Mouse (Mus musculus) adrenal gland, adult 8-10 months (tissue): Measurements from ENCODE around the gene Etfa. TPM values are rescaled to one million over a fixed set of nuclear protein-coding genes. Genes with fewer than 3 reads are reported as not detected.

Source experiments
- DNase-seq: peaks from one replicate; pipeline ENCODE4 v3.0.0; 2022
- total RNA-seq, 4 experiments: library from RNA; stranded (reverse); gene quantifications; 2 replicates each; pipeline ENCODE4 v1.2.4; 2022

The Etfa gene
- total RNA-seq, 4 experiments from 2014 or later = 214 to 386 (median 325) TPM

DNA sequence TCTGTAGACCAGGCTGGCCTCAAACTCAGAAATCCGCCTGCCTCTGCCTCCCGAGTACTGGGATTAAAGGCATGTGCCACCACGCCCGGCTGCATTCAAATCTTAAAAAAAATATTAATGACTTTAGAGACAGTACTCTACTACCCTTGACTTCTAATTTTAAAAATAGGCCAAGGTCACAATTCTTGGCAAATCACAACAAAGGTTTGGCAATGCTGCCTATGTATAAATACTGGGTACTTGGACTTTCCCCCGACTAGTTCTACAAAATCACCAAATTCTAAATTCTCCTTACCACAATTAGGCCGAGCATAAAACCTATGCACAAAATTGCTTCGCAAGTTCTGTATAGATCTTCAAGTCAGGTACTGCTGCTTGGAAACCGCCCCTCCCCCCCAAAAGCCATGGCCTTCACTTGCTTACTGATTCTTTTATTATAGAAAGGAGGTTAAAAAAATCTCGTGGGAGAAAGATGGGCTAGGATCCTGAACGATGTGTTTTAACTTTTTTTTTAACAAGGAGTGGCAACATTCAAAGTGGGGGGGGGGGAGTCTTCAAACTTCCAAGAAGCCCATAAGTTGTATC, 1.3 kb downstream of the Etfa start:
- DNase-seq = no peak

DNA sequence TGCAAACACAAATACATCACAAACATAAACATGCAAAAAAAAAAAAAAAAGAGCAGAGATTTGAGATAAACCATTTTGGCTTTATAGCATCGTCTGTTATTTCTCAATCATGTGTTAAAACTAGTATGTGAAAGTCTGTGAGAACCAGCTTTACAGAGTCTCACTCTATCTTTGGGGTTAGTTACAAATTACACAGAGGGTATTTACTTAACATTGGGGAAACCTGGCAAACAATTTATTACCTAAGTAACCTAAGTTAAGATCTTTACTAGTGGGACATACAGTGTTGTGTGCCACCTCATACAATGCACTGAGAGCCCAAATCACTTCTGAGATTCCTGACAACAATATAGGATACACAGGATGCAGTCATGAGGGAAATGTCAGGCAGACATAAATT, 2.3 kb downstream of the Etfa start:
- no peak for DNase-seq

DNA sequence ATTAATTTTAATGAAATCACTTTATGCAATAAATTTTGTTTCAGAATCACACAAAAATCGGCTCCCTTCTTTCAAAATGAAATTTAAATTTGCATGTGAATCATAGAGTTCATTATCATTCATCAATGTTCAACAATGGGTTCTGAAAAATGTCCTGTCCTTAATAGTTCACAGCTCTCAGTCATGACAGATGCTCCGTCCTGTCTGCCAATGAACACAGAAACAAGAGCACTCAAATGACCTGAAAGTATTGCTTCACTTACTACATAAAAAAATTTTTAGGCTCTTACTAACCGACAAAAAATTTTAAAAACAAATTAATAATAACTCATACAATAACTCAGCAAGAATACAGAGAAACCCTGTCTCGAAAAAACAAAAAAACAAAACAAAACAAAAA, 3.3 kb downstream of the Etfa start:
- no peak for DNase-seq

DNA sequence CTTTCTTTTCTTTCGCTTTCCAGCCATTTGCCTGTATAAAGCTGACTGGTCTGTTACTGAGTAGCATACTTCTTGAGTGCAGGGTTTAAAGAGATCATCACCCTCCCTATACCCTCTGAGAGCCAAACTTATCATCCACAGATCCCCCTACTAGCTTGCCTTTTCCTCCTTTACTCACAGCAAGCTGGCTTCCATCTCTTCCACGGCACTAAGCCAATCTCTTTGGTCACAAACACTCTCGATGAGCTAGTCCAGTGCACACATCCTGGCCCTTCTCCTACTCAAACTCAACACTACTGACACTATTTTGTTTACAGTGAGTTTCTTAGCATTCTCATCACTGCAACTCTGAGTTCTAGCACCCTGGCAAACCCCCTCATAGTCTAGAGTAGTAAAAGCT, 4.1 kb downstream of the Etfa start:
- DNase-seq = no peak

DNA sequence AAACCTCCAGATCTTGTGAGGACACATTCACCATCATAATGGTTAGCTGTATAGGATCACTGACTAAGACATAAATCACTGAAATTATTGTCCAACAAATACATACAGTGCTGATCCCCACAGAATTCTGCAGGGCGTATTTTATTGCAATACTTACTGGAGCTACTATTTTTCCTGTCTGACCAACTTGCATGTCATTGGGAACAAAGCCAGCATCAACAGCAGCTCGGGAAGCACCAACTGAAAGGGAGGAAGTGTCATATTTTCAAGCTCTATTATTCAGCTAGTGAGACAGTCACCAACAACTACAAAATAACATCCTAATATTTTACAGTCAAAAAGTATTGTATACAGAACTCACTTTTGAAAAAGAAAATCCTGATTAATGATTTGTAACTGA, 29.9 kb downstream of the Etfa start:
- DNase-seq = no peak

DNA sequence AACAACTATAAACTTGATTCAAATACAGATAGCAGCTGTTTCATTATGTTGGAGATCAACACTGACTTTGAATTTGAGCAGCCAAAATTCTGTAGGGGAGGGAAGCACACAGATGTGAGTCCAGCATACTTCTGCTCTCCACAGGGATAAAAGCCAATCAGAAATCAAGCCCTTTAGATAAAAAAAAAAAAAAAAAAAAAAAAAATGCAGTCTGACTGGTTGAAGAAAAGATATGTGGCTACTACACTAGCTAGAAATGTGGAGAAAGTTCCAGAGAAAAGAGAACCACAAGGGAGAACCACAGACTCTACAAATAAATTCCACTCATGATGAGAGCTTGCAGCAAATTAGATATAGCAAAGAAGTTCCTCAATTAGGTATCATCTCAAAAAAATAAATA, 33.3 kb downstream of the Etfa start:
- no peak for DNase-seq

DNA sequence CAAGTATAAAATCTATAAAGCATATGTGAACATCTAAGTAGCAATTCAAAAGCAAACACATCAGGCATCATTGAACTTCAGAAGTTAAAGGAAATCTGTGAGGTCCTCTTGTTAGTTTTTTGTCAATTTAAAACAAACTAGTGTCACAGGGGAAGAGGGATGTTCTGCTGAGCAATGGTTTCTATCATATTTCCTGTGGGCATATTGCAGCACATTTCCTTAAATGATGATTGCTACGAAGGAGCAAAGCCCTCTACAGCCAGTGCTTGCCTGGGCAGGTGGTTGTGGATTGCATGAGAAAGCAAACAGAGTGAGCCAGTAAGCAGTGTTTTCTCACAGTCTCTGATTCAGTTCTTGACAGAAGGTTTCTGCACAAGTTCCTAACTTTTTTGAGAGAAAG, 36.0 kb downstream of the Etfa start:
- no peak for DNase-seq

DNA sequence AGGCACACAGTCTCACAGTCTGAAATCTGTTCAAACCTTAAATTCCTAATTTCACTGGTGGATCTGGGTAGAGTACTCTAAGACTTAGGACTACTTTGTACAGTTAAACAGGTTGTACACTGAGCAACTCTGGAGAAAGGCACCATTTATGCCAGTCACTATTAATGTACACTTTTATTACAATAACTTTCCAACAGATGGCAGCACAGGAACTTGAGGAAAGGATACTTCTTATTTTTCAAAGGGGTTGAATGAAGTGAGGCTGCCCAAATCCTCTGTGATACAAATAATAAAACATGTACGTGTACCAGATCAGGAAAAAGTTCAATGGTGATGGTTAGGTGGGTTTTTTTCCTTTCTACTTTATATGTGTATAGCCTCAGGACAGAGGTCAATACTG, 43.6 kb downstream of the Etfa start:
- DNase-seq = no peak

DNA sequence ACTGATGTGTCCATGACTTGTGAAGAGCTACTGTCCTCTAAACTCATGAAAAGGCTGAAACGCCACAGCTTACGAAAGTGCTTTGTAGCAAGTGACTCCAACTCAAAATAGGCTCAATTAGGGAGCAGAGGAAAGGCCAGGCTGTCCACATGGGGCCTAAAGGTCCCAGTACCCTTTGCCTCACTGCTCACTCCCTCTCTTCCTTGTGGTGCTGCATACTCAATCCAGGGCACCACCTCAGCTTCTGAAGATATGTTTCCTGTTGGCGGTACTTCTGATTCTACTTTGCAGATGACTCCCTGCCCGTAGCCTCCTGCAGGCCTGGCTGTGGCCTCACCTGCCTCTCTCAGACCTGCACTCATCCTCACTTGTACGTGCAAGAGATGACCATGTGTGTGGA, 58.7 kb downstream of the Etfa start:
- no peak for DNase-seq

DNA sequence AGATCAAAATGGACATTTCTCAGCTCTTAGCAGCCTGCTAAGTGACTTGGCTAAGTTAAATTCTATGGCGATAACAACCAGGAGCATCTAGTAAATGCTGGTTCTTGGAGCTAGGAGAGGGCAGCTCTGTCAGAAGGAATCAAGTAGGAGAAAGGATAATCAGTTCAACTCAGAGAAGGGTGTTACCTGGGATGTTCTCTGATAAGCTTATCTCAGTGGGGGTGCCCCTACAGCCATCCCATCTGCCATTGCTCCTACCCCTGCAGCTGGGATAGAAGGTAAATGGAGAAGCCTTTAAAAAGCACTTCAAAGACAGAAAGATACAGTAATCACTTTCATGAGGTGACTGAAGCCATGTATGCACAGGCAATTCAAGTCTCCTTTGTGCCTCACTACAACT, 59.1 kb downstream of the Etfa start:
- no peak for DNase-seq

DNA sequence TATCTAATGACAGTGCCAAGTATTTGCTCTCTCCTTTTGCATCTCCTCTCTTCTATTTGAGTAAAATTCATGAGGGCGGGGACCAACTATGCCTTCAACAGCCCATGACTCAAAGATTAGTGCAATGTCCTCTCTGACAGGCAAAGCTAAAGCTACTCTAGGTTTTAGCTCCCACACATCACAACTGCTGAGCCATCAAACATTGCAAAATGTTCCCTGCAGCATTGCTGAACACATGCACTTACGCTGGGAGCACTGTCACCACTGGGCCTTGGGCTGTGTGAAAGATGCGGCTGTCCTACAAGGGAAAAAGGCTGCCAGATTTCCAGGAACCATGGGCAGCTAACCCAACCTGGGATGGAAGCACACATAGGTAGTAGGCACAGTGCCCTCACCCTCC, 60.6 kb downstream of the Etfa start:
- DNase-seq = no peak

DNA sequence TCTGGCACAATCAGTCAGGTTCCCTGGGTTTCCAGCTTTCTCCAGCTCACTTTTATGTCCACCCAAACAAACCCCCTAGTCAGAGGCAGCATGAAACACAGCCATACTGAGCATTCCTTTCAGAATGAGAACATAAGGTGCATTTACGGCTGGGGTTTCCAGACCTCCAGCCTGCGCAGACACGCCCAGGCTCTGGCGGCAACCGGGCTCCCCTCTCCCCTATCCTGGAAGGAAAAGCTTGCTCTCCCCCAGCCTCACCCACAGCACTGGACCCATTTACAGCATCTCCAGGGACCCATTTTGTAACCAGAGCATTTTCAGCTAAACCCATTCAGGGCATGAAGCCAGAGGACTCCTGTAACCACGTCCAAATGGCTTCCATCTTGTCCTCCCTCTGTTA, 62.0 kb downstream of the Etfa start:
- no peak for DNase-seq

DNA sequence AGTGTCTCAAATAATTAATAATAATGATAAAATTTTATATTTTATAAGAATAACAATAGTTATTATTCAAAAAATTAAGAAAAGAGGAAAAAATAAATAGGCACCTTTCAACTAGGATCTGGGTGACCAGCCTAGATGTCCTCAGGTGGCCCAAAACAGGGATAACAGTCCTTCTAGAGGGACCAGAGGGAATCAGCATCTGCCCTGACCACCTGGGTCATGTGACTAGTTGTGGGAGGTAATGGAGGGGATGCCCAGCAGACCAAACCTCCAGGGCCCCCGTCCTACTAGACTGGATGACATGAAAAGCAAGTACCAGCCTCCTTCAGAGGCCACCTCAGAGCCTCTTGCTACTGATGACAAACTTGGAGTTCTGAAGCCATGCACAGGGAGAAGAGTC, 62.9 kb downstream of the Etfa start:
- DNase-seq = no peak

DNA sequence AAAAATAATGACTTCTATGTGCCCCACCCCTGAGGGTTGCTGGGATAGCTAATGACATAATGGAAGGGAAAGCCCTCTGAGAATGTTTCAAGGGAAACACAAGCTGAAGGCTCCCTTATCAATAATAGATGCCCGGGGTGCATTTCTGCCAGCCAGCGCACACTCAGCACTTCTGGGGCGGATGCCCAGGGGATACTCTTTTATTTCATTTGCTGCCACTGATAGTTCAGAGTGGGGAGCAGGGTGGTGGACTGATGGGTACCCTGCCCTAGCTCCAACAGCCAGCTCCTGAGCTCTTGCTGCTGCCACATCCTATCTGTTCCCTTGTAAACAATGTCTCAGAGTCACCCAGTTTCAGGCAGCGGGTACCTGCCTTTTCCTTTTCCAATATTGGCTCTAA, 64.5 kb downstream of the Etfa start:
- no peak for DNase-seq

DNA sequence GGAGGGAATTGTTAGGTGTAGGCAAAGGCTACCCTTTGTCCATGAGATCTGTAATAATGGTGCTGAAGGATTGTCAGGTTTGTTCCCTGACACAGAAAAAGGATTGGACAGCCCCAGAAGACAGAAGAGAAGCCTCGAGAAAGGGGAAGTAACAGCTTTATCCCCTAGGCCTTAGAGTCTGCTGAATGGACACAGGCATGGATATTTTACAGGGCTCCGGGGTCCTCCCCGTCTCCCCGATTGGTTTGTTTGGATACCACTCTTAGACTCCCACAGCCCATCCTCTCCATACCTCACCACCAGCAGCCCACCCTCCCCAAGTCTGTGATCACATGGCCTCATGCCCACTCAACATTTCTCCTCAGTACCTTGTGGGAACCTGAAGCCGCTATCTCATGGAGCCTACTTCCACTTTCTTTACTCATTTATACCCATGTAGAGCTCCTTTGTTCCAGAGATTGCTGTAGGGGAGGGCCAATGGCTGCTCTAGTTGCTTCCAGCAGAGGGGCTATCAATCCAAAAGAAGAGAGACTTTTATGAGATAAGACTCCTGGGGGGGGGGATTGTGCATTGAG, 72.8 kb downstream of the Etfa start:
- DNase-seq = no peak

DNA sequence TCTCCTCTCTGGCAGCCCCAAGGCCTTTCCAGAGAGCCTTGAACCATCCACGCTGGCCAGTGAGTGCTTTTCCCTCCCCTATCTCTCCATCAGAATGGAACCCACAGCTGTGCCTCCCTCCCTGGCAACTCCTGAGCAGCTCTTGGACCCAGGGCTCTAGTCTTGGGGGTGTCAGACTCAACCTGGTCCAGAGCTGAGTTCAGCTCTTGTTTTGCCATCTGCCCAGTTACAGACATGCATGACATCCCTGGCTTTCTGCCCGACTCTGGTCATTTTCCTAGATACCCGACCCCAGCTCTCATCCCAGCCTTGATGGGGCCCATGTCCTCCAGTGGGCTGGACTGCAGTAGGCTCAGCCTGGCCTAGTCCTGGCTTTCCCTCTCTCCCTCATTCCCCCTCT, 73.6 kb downstream of the Etfa start:
- DNase-seq = no peak

DNA sequence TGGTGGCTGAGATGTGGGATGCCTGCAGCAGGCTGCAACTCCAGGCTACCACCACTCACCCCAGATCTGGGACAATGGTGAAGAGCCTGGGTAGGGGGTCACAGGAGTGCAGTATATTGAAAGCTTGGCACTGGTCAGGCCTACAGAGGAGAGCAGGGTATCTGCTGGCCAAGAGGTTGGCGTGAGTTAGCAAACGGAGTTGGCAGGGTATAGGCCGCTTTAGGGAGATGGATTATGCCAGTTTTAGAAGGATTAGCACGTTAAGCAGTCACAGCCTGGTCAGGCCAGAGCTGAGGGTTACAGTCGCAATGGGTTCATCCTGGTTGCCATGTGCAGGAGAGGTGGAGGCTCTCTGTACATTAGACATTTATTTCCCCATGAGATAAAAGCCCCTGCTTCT, 78.2 kb downstream of the Etfa start:
- no peak for DNase-seq

DNA sequence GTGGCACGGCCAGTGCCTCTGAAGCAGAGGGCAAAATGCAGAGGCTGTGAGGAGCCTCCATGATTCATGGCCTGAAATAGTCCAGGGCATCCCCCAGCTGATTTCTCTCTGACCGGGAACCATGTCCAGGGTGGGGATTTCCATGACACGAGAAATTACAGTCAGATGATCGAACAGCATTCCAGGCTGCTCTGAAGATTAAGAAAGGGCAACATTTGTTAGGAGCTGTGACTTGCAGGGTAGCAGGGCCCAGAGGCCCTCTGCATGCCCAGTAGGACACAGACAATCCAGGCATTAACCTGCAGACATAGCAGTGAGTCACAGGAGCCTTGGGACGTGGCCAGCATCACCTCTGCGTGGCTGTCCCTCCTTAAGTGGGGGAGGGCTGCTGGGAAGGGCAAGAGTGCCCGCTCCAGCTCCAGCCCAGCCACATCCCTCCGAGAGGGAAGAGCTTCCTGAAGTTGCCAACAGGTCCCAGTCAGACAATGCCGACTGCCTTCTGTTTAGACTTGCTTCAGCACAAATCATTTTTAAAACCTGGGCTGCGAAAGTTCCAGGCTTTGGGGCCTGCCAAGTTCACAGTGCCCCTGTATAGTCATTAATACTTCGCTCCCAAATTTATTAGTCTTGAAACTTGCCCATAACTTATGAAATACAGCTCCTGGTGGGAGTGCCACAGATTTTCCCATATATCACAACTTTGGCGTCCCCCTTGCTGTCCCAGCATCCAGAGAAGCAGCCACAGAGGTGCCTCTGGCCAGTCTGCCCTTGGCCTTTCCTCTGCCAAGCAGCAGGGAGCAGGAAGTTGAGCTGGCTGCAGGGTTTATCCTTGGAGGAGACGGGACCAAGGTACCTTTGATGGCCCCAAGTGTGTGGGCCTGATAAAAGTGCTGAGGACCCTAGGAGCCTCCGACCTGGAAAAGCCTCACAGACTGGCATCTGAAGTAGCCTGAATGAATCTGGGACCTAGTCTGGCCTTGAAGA, 79.4 kb downstream of the Etfa start:
- peak; percentile 31 for DNase-seq

DNA sequence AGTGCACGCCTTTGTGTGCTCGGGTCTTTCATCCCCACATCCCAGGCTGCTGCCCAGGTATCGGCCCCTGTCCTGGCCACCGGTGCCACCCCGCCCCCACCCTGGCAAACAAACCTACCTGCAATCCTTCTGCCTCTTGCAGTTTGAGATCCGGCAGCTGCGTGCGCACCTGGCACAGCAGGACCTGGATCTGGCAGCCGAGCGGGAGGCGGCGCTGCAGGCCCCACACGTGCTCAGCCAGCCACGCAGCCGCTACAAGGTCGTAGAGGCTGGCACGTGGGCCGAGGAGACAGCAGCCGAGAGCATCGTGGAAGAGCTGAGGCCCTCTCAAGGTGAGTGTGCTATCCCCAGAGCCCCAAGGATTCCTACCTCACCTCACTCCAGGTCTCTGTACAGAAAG, 81.9 kb downstream of the Etfa start:
- peak; percentile 41 for DNase-seq

DNA sequence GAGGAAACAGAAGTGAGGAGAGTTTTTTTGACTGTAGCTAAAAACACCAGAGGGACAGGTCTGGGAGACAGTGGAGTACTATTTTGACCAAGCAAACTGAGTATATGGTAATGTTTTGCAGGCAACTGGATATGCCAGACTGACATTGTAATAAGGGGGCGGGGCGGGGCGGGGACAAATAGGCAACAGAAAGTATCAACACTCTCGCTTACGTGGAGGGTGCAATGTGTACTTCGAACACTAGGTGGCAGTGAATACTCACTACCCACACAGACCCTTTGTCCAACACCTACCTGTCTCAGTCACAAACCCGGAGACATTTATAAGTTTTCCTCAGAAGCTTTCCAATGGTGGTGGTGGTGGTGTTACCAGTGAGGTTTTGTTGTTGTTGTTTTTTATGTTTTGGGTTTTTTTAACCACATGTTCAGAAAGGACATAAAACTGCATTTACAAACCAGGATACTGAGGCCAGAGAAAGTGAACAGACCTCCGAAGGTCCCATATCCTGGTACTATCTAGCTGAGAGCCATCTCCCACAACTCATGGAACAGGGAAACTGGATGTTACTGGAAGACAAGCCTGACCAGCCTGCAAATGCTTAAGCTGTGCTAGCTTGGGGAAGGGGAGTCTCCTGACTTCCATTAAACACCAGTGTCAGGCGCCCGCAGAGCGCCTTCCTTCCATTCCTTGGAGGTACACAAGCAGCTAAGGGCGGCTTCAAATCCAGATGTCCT, 82.6 kb downstream of the Etfa start:
- peak; percentile 61 for DNase-seq

DNA sequence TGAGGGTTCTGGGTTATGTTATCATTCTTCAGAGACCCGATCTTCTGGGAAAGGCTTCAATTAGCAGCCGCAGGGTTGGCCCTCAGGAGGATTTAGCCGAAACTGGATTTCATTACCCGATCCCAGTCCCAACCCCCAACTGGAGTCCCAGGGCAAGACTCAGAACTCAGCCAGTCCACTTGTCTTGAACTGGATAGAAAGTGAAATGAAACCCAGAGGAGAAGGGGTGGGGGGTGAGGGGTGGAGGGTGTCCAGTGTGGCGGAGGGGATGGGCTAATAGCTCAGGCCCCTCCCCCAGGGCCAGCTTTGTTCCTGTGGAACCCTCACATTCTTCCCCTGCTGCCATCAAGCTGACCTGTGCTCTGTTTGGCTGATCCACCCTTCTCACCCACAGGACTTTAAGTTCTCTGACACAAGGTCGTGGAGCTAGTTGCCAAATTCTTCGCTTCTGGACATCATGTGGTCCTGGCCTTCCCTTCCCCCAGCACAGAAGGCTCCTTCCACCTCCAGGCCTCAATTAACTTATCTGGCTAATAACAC, 86.7 kb downstream of the Etfa start:
- DNase-seq = peak; percentile 17

DNA sequence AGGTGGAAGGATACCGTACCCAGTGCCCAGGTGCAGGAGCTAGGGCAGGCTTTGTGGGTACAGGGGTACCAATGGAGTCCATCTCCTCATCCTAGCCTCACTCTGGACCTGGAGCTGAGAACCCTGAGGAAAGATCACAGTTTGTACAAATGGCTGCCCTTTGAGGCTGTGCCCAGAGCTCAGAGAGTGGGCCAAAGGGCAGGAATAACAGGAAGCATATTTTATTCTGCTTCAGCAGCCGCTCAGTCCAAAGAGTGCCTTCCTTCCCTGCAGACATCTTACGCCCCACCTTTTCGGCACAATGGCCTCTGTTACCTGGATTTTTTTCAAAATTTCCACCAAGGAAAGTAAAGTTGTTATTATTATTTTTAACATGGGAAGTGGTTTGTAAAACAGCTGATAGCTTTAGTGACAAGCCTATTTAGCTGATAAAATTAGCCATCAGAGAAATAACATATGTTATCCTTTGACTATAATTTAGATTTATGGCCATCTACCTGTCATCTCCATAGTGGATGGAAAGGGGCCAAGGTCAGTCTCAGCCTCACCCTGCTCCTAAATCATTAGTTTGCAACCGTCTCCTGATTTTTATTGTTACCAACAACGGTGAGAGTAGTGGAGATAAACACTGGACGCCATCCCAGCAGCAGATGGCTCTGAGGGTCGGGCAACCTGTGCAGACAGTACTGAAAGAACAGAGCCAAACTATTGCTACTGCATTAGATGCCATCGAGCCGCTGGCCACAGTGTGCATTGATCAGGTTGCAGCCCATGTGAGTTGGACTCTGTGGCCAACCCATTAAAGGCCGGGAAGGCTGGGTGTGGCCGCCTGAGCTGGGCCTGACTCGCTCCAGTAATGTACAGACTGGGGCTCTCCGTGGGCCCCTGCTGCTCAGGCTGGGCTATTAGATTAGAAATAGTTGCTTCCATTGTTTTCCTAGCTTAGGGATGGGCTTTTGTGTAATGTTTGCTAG, 88.3 kb downstream of the Etfa start:
- DNase-seq = no peak
